Comparison of ENCODE assay signal across 8 mouse cellular contexts in the genomic region with DNA sequence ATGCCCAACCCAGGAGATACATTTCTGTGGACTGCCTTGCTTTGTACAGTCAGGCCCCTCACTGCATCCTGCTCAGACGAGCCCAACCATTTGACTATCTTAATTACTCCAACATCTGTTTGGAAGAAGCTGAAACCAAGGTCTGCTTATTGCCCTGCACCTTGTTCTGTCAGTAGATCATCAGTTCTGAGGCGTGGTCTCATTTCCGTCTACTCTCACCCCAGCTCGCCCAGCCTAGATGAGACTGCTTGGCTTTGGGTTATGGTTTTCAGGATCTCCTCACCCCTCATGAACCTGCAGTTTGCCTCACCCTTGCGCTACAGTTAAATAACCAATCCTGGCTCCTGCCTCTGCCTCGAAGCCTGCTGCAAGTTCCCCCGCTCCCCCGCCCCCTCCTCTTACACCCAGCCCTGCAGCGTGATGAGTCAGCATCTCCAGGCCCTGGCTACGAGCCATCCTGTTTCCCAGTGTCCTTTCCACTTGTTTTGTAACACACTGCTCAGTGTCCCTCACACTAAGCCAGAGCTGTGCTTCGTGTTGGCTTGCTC.
DNase-seq lines count a peak whose midpoint lies in the region; ATAC-seq and TF ChIP-seq lines count a peak whose summit lies in the region.

No protein-coding gene starts in this region.

- no peak for TF ChIP-seq CTCF in stomach, postnatal 0 days (IDR thresholded peaks at IDR 0.05; ENCODE audit: low read depth)

- H3K9ac ChIP-seq in kidney, embryonic 15.5 days = no peak overlapping the region
- no peak overlapping the region for H3K9ac ChIP-seq in limb, embryonic 14.5 days (ENCODE audit: low read depth, low read length, severe bottlenecking)
- no peak overlapping the region; the same call in 1 of the 2 replicates for H3K9ac ChIP-seq in midbrain, embryonic 14.5 days (replicated peaks; ENCODE audit: low read length)
- no peak overlapping the region for H3K9ac ChIP-seq in stomach, postnatal 0 days (ENCODE audit: low read length)

- H3K4me1 ChIP-seq in brown adipose tissue, adult 24 weeks (ENCODE audit: control insufficient read depth, insufficient read depth, insufficient read length, low read length) = peaks cover 23% of the 10 kb centered on the region
- H3K4me1 ChIP-seq in heart, embryonic 10.5 days = peaks cover 39% of the 10 kb centered on the region
- peaks cover 13% of the 10 kb centered on the region for H3K4me1 ChIP-seq in kidney, embryonic 15.5 days
- peaks cover 20% of the 10 kb centered on the region for H3K4me1 ChIP-seq in limb, embryonic 14.5 days (ENCODE audit: control insufficient read depth, insufficient read depth, low read length)
- peaks cover 13% of the 10 kb centered on the region for H3K4me1 ChIP-seq in midbrain, embryonic 14.5 days (ENCODE audit: control insufficient read depth, insufficient read depth, low read length)
- peaks cover 3% of the 10 kb centered on the region; the same call in 1 of the 2 replicates for H3K4me1 ChIP-seq in stomach, postnatal 0 days (replicated peaks; ENCODE audit: control insufficient read depth, insufficient read depth)

- no peaks in the 10 kb centered on the region for H3K27me3 ChIP-seq in heart, embryonic 10.5 days (ENCODE audit: insufficient read depth, poor library complexity, severe bottlenecking)
- H3K27me3 ChIP-seq in kidney, embryonic 15.5 days = no peaks in the 10 kb centered on the region
- H3K27me3 ChIP-seq in limb, embryonic 14.5 days (ENCODE audit: control insufficient read depth, insufficient read depth, low read length) = no peaks in the 10 kb centered on the region
- H3K27me3 ChIP-seq in midbrain, embryonic 14.5 days (ENCODE audit: control insufficient read depth, insufficient read depth, low read length) = no peaks in the 10 kb centered on the region
- no peaks in the 10 kb centered on the region for H3K27me3 ChIP-seq in stomach, postnatal 0 days (ENCODE audit: control insufficient read depth, insufficient read depth, low read length)

- 15% methylated on average over 11 of the region's 11 CpGs for WGBS in heart, embryonic 10.5 days
- WGBS in kidney, embryonic 15.5 days = 21% methylated on average over 11 of the region's 11 CpGs
- WGBS in limb, embryonic 14.5 days = 13% methylated on average over 11 of the region's 11 CpGs
- WGBS in midbrain, embryonic 14.5 days = 31% methylated on average over 11 of the region's 11 CpGs
- 11% methylated on average over 11 of the region's 11 CpGs for WGBS in stomach, postnatal 0 days

- 0 out of 2 replicates have a peak, but pooled peaks cover 3% of the 10 kb centered on the region for H3K36me3 ChIP-seq in heart, embryonic 10.5 days
- 0 out of 2 replicates have a peak, but pooled peaks cover 3% of the 10 kb centered on the region for H3K36me3 ChIP-seq in kidney, embryonic 15.5 days
- H3K36me3 ChIP-seq in limb, embryonic 14.5 days (ENCODE audit: control insufficient read depth, insufficient read depth, low read length) = peaks cover 2% of the 10 kb centered on the region; the same call in 1 of the 2 replicates
- no peaks in the 10 kb centered on the region for H3K36me3 ChIP-seq in midbrain, embryonic 14.5 days (ENCODE audit: control insufficient read depth, insufficient read depth, low read length)
- no peaks in the 10 kb centered on the region for H3K36me3 ChIP-seq in stomach, postnatal 0 days (ENCODE audit: control insufficient read depth, insufficient read depth, low read length)

- H3K4me3 ChIP-seq in brown adipose tissue, adult 24 weeks (ENCODE audit: insufficient read depth, low read depth, low read length) = 0 out of 2 replicates have a peak overlapping the region, but pooled peaks have one; percentile 23
- H3K4me3 ChIP-seq in heart, embryonic 10.5 days = peak overlapping the region; percentile 27
- H3K4me3 ChIP-seq in kidney, embryonic 15.5 days (replicated peaks) = no peak overlapping the region
- no peak overlapping the region for H3K4me3 ChIP-seq in limb, embryonic 14.5 days (replicated peaks; ENCODE audit: low read length)
- no peak overlapping the region for H3K4me3 ChIP-seq in midbrain, embryonic 14.5 days (replicated peaks; ENCODE audit: low read depth, low read length)
- no peak overlapping the region for H3K4me3 ChIP-seq in stomach, postnatal 0 days (ENCODE audit: low read depth, low read length)

- TF ChIP-seq POLR2A in limb, embryonic 14.5 days (IDR thresholded peaks at IDR 0.05; ENCODE audit: borderline replicate concordance, extremely low read depth, insufficient read depth, insufficient read length) = no peak

- peak; percentile 85 for ATAC-seq in kidney, embryonic 15.5 days (replicated peaks; ENCODE audit: low FRiP score)
- peak; percentile 69 for ATAC-seq in limb, embryonic 14.5 days (ENCODE audit: low FRiP score, low read depth)
- ATAC-seq in midbrain, embryonic 14.5 days (ENCODE audit: low FRiP score, low TSS enrichment) = peak; percentile 69; the same call in 1 of the 2 replicates
- ATAC-seq in stomach, postnatal 0 days (ENCODE audit: low FRiP score, low TSS enrichment) = peak; percentile 71

- peak; percentile 92 for DNase-seq in 3134 (ENCODE audit: extremely low read depth, insufficient read length, low spot score)
- DNase-seq in fat pad, adult 2 months (ENCODE audit: extremely low read depth, low read depth, low spot score) = peak; percentile 63
- DNase-seq in heart, embryonic 10.5 days (ENCODE audit: low spot score) = peak; percentile 91
- peak; percentile 73 for DNase-seq in limb, embryonic 14.5 days (ENCODE audit: low spot score)
- peak; percentile 81 for DNase-seq in midbrain, embryonic 14.5 days
- DNase-seq in stomach, postnatal 0 days (ENCODE audit: low spot score) = peak; percentile 81

- H3K27ac ChIP-seq in brown adipose tissue, adult 24 weeks (replicated peaks; ENCODE audit: low read depth, low read length) = peak overlapping the region; percentile 77
- peak overlapping the region; percentile 67 for H3K27ac ChIP-seq in heart, embryonic 10.5 days
- H3K27ac ChIP-seq in kidney, embryonic 15.5 days = 0 out of 2 replicates have a peak overlapping the region, but pooled peaks have one; percentile 37
- H3K27ac ChIP-seq in limb, embryonic 14.5 days (replicated peaks; ENCODE audit: low read depth, low read length) = no peak overlapping the region
- H3K27ac ChIP-seq in midbrain, embryonic 14.5 days (replicated peaks; ENCODE audit: low read depth, low read length) = no peak overlapping the region
- no peak overlapping the region; the same call in 1 of the 2 replicates for H3K27ac ChIP-seq in stomach, postnatal 0 days (replicated peaks)

- TF ChIP-seq EP300 in stomach, postnatal 0 days (optimal IDR thresholded peaks at IDR 0.05) = no peak

- H3K4me2 ChIP-seq in kidney, embryonic 15.5 days = no peak overlapping the region
- no peak overlapping the region for H3K4me2 ChIP-seq in limb, embryonic 14.5 days (replicated peaks; ENCODE audit: low read depth, low read length, severe bottlenecking)
- H3K4me2 ChIP-seq in midbrain, embryonic 14.5 days (ENCODE audit: low read length) = no peak overlapping the region
- H3K4me2 ChIP-seq in stomach, postnatal 0 days (replicated peaks; ENCODE audit: low read depth) = peak overlapping the region; percentile 31; the same call in 1 of the 2 replicates

- no peaks in the 10 kb centered on the region for H3K9me3 ChIP-seq in heart, embryonic 10.5 days
- H3K9me3 ChIP-seq in kidney, embryonic 15.5 days (replicated peaks) = no peaks in the 10 kb centered on the region
- no peaks in the 10 kb centered on the region for H3K9me3 ChIP-seq in limb, embryonic 14.5 days (ENCODE audit: control insufficient read depth, low read length)
- no peaks in the 10 kb centered on the region for H3K9me3 ChIP-seq in midbrain, embryonic 14.5 days (ENCODE audit: control insufficient read depth, low read length)
- no peaks in the 10 kb centered on the region for H3K9me3 ChIP-seq in stomach, postnatal 0 days (ENCODE audit: control insufficient read depth, low read length)

Comparison
In these comparisons a context has a peak if more than half of its experiments do, and no peak if none do; other contexts are left out.
1. H3K27ac ChIP-seq: peak in brown adipose tissue, adult 24 weeks (single experiment), heart, embryonic 10.5 days (single experiment) and kidney, embryonic 15.5 days (single experiment); none in limb, embryonic 14.5 days (single experiment), midbrain, embryonic 14.5 days (single experiment) and stomach, postnatal 0 days (single experiment).
2. H3K4me3 ChIP-seq: peak in brown adipose tissue, adult 24 weeks (single experiment) and heart, embryonic 10.5 days (single experiment); none in kidney, embryonic 15.5 days (single experiment), limb, embryonic 14.5 days (single experiment), midbrain, embryonic 14.5 days (single experiment) and stomach, postnatal 0 days (single experiment).
3. Peak in every context shown above with its lines, with median percentiles within 50 percentile points of each other: DNase-seq and ATAC-seq.